ENCODE assay signal across 9 mouse cellular contexts in genomic region chr6:92850250-92850649, GRCm38 (mm10). TPM values are rescaled to one million over a fixed set of nuclear protein-coding genes. Genes with fewer than 3 reads are reported as not detected.
DNase-seq lines count a peak whose midpoint lies in the region; ATAC-seq and TF ChIP-seq lines count a peak whose summit lies in the region.
"Had no signal": no experiment of that assay in that cellular context is flagged by ENCODE, and none has a peak within 500 bp of the region (broad histone marks: within the 10 kb centered on the region; RNA-seq: fewer than 3 reads in every experiment).

No protein-coding gene starts in this region.

- peaks cover 15% of the 10 kb centered on the region; the same call in 1 of the 2 replicates for H3K4me1 ChIP-seq in lung, postnatal 0 days (ENCODE audit: insufficient read depth, low read depth, low read length)
- H3K4me1 ChIP-seq in stomach, embryonic 14.5 days (ENCODE audit: control insufficient read depth, insufficient read depth, low read length): no peaks in the 10 kb centered on the region; the same call in 1 of the 2 replicates

- H3K4me2 ChIP-seq in lung, postnatal 0 days (replicated peaks; ENCODE audit: low read depth, low read length): no peak overlapping the region
- no peak overlapping the region for H3K4me2 ChIP-seq in stomach, embryonic 14.5 days (replicated peaks; ENCODE audit: low read depth, low read length)

- DNase-seq in MN1 (ENCODE audit: low spot score): peak; percentile 72
- DNase-seq in adrenal gland, postnatal 14 days: peak; percentile 68
- peak; percentile 53 to 59 for DNase-seq in frontal cortex, adult 2 months (ENCODE audit: extremely low spot score in 1 of 2, low spot score in 1 of 2)
- peak; percentile 88 to 94 for DNase-seq in heart, postnatal 10 days
- DNase-seq in layer of hippocampus, adult 18-20 months (ENCODE audit: low spot score in 2 of 2): peak; percentile 50 to 78
- DNase-seq in lung, postnatal 0 days (ENCODE audit: low spot score): peak; percentile 93

- H3K9me3 ChIP-seq in lung, postnatal 0 days (ENCODE audit: low read length): no peaks in the 10 kb centered on the region
- no peaks in the 10 kb centered on the region for H3K9me3 ChIP-seq in stomach, embryonic 14.5 days (ENCODE audit: control insufficient read depth, low read depth, low read length)

- H3K27me3 ChIP-seq in lung, postnatal 0 days (replicated peaks; ENCODE audit: insufficient read depth, low read length): no peaks in the 10 kb centered on the region
- no peaks in the 10 kb centered on the region for H3K27me3 ChIP-seq in stomach, embryonic 14.5 days (ENCODE audit: control insufficient read depth, insufficient read depth, low read length)

- peak overlapping the region; percentile 57; the same call in 1 of the 2 replicates for H3K27ac ChIP-seq in lung, postnatal 0 days (ENCODE audit: low read length)
- H3K27ac ChIP-seq in stomach, embryonic 14.5 days (ENCODE audit: low read length): peak overlapping the region; percentile 39; the same call in 1 of the 2 replicates

- no peak overlapping the region for H3K9ac ChIP-seq in lung, postnatal 0 days (replicated peaks; ENCODE audit: low read depth)
- no peak overlapping the region for H3K9ac ChIP-seq in stomach, embryonic 14.5 days (replicated peaks; ENCODE audit: low read depth, low read length)

- TF ChIP-seq EP300 in lung, postnatal 0 days (IDR thresholded peaks at IDR 0.05): peak; percentile 94

- TF ChIP-seq CTCF in lung, postnatal 0 days (IDR thresholded peaks at IDR 0.05): no peak

- WGBS in lung, postnatal 0 days: 43% methylated on average over 5 of the region's 5 CpGs
- 38% methylated on average over 5 of the region's 5 CpGs for WGBS in stomach, embryonic 14.5 days

- H3K36me3 ChIP-seq in lung, postnatal 0 days (ENCODE audit: insufficient read depth, low read length): peaks cover 8% of the 10 kb centered on the region; the same call in 1 of the 2 replicates
- peaks cover 7% of the 10 kb centered on the region; the same call in 1 of the 2 replicates for H3K36me3 ChIP-seq in stomach, embryonic 14.5 days (ENCODE audit: control insufficient read depth, insufficient read depth, low read length)

- H3K4me3 ChIP-seq in lung, postnatal 0 days (ENCODE audit: low read depth, low read length): no peak overlapping the region
- no peak overlapping the region for H3K4me3 ChIP-seq in stomach, embryonic 14.5 days (ENCODE audit: low read depth, low read length)

- intact Hi-C loops in heart, postnatal 10 days (cut with DNase I): loop anchor here (2.0 kb wide), 1 partner anchor 19 kb away; the partner anchor contains the start of gene Gm15737

- ATAC-seq in lung, postnatal 0 days: peak; percentile 84
- peak; percentile 67; the same call in 1 of the 2 replicates for ATAC-seq in stomach, embryonic 14.5 days (ENCODE audit: insufficient number of reproducible peaks, insufficient read depth, low FRiP score, low read depth)
- ATAC-seq in inflammation-experienced regulatory T-cells, adult 6 months: no peak

RNA-seq across cellular contexts. Expression of gene Gm15737, which starts 18.9 kb away (rescaled TPM):
- not detected in 2 replicates for total RNA-seq in adrenal gland, postnatal 14 days (2021)
- not detected in 2 replicates for polyA plus RNA-seq in frontal cortex, adult 2 months (2012; rRNA removed)
- total RNA-seq in heart, postnatal 10 days (2021): under 1 TPM; 0.07 to 0.36 TPM
- not detected for total RNA-seq in layer of hippocampus, adult 18-20 months (2021)
- polyA plus RNA-seq in lung, postnatal 0 days (2015; fragmentation: Nextera tagmentation; extraction: Ambion mirVana): 0.05 TPM in 2 replicates
- polyA plus RNA-seq in stomach, embryonic 14.5 days (2014; fragmentation: Nextera tagmentation; extraction: Ambion mirVana): 0.13 and 0.50 TPM in 2 replicates
- polyA plus RNA-seq in inflammation-experienced regulatory T-cells, adult 6 months (2017; shearing (Covaris generic)): not detected

RNA-seq across cellular contexts. Expression of gene A730049H05Rik, which starts 34.0 kb away (rescaled TPM):
- 2.7 and 2.8 TPM in 2 replicates for total RNA-seq in adrenal gland, postnatal 14 days (2021)
- polyA plus RNA-seq in frontal cortex, adult 2 months (2012; rRNA removed): 0.06 TPM in 1 of 2 replicates, not detected in the other
- total RNA-seq in heart, postnatal 10 days (2021): under 1 TPM in 1 of 2 experiments, not detected in 1; 0.38 TPM
- total RNA-seq in layer of hippocampus, adult 18-20 months (2021): under 1 TPM in 1 of 2 experiments, not detected in 1; 0.20 TPM
- polyA plus RNA-seq in lung, postnatal 0 days (2015; fragmentation: Nextera tagmentation; extraction: Ambion mirVana): 1.4 and 1.5 TPM in 2 replicates
- polyA plus RNA-seq in stomach, embryonic 14.5 days (2014; fragmentation: Nextera tagmentation; extraction: Ambion mirVana): 0.56 and 1.5 TPM in 2 replicates
- polyA plus RNA-seq in inflammation-experienced regulatory T-cells, adult 6 months (2017; shearing (Covaris generic)): under 1 TPM in 1 of 3 experiments, not detected in 2; 0.27 TPM
- polyA plus RNA-seq: large intestine, adult 2 months had no signal
